Mouse (Mus musculus) G1E (cell line): Measurements from ENCODE around the gene Cadm1.

Source experiments
- CTCF ChIP-seq: IDR thresholded peaks from 2 replicates; pipeline ENCODE4 v1.5.1; 2012; ENCODE audit warnings: low read depth, low read length, inconsistent platforms, mixed read lengths
- TAL1 ChIP-seq: conservative IDR thresholded peaks from 2 replicates; pipeline ENCODE4 v1.6.1; 2012; ENCODE audit warnings: low read depth, low read length, inconsistent platforms, mixed read lengths

DNA sequence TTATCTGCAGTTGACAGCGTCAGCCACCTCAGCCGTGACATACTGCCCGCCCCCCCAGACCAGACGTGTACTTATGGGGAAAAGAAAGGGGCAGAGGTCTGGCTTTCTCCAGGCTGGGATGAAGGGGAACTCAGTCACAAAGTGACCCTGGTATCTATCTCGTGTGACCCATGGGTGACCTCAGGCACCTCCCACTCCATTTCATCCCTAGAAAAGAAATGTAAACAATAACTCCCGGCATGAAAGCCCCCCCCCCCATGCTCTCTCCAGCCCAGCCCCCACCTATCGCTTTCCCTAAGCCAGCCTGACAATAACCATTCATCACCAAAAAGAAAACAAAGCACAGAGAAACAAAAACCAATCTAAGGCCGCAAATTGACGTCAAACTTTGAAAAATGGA lies 365.1 kb downstream of the Cadm1 start:
- no peak for TF ChIP-seq CTCF
- no peak for TF ChIP-seq TAL1
